Mouse (Mus musculus): Measurements from ENCODE around the gene Pias1.
"Not testable (repeated sequence)": the region's sequence is repeated elsewhere in the genome, so short reads cannot be mapped to it uniquely, and the experiment has no call there.

Pias1 gene

GRCm38 (mm10) chr9:62935854-62936253 is 51.9 kb downstream of the Pias1 start:
- no peak for DNase-seq

- DNase-seq, result peak; percentile 48
Observed at GRCm38 (mm10) chr9:62934700-62935400, 52.9 kb downstream of the Pias1 start.

- no peak for DNase-seq
Observed at GRCm38 (mm10) chr9:62932575-62933339, 55.0 kb downstream of the Pias1 start.

- no peak for DNase-seq
Observed at GRCm38 (mm10) chr9:62924886-62925610, 62.7 kb downstream of the Pias1 start.

GRCm38 (mm10) chr9:62920877-62921276 is 66.8 kb downstream of the Pias1 start:
- no peak for DNase-seq

- DNase-seq, result no peak
Observed at GRCm38 (mm10) chr9:62917059-62917458, 70.7 kb downstream of the Pias1 start.

- no peak for DNase-seq
Observed at GRCm38 (mm10) chr9:62913390-62914069, 74.2 kb downstream of the Pias1 start.

- DNase-seq, result no peak
Observed at GRCm38 (mm10) chr9:62905039-62905438, 82.7 kb downstream of the Pias1 start.

GRCm38 (mm10) chr9:62903841-62904240 is 83.9 kb downstream of the Pias1 start:
- no peak for DNase-seq

- no peak for DNase-seq
Observed at GRCm38 (mm10) chr9:62901736-62902135, 86.0 kb downstream of the Pias1 start.

GRCm38 (mm10) chr9:62894486-62894885 is 93.2 kb downstream of the Pias1 start:
- peak; percentile 24 for DNase-seq

GRCm38 (mm10) chr9:62881871-62882270 is 105.9 kb downstream of the Pias1 start:
- DNase-seq, result no peak

- DNase-seq, result no peak
Observed at GRCm38 (mm10) chr9:62877825-62878224, 109.9 kb downstream of the Pias1 start.

GRCm38 (mm10) chr9:62876966-62877616 is 110.6 kb downstream of the Pias1 start:
- DNase-seq, result no peak

- DNase-seq, result no peak
Observed at GRCm38 (mm10) chr9:62870728-62871127, 117.0 kb downstream of the Pias1 start.

GRCm38 (mm10) chr9:62869236-62869635 is 118.5 kb downstream of the Pias1 start:
- DNase-seq, result not testable (repeated sequence)

GRCm38 (mm10) chr9:62860866-62861265 is 126.9 kb downstream of the Pias1 start:
- no peak for DNase-seq

- not testable (repeated sequence) for DNase-seq
Observed at GRCm38 (mm10) chr9:62860102-62860501, 127.6 kb downstream of the Pias1 start.

- DNase-seq, result peak; percentile 62
Observed at GRCm38 (mm10) chr9:62858266-62859019, 129.3 kb downstream of the Pias1 start.

GRCm38 (mm10) chr9:62857719-62858261 is 129.9 kb downstream of the Pias1 start, which contains the start of gene Calml4:
Gene Calml4 (plus strand): TSS chr9:62858080.
- peak; percentile 97 for DNase-seq

- peak; percentile 89 for DNase-seq
Observed at GRCm38 (mm10) chr9:62857216-62857615, 130.5 kb downstream of the Pias1 start.

Data from kidney, adult 9 months (tissue).